Mouse (Mus musculus) erythroblast, embryonic 14.5 days (primary cell): ENCODE measurements around the gene Pigt.

Source experiments
- GATA1 ChIP-seq: IDR thresholded peaks from 2 replicates; pipeline ENCODE4 v1.6.1; 2012; ENCODE audit warnings: low read length, inconsistent platforms, mixed read lengths
- TAL1 ChIP-seq: IDR thresholded peaks from 3 replicates; pipeline ENCODE4 v1.6.1; 2012; ENCODE audit warnings: low read length, inconsistent platforms, mixed read lengths

- TF ChIP-seq GATA1 = no peak
- no peak for TF ChIP-seq TAL1
These were observed 21.8 kb downstream of the Pigt start for GRCm38 (mm10) chr2:164519171-164519526.
